Mouse (Mus musculus) midbrain, embryonic 12.5 days (tissue): ENCODE data around the gene Med13. TPM values are rescaled to one million over a fixed set of nuclear protein-coding genes. Genes with fewer than 3 reads are reported as not detected.
A peak's percentile ranks its signal among the peaks of the same experiment; 100 is the strongest.

Source experiments
- ATAC-seq: fragments of 200-750 bp; cut with Nextera tagmentation; 2 replicates; pipeline ENCODE4 v1.8.0; 2017; ENCODE audit warnings: low read depth, moderate TSS enrichment, moderate library complexity; ENCODE audit not compliant: low FRiP score
- H3K27ac ChIP-seq: fragments of 300-500 bp; sonication (generic); replicated peaks from 2 replicates; pipeline ENCODE4 v1.5.1; 2016; ENCODE audit warnings: mild to moderate bottlenecking
- H3K27me3 ChIP-seq: fragments of 300-500 bp; sonication (generic); 2 replicates; pipeline ENCODE4 v1.6.1; 2016; ENCODE audit warnings: mild to moderate bottlenecking
- H3K36me3 ChIP-seq: fragments of 300-500 bp; sonication (generic); 2 replicates; pipeline ENCODE4 v1.6.1; 2016
- H3K4me1 ChIP-seq: fragments of 300-500 bp; sonication (generic); 2 replicates; pipeline ENCODE4 v1.6.1; 2016
- H3K4me2 ChIP-seq: fragments of 300-500 bp; sonication (generic); replicated peaks from 2 replicates; pipeline ENCODE4 v1.6.1; 2016; ENCODE audit warnings: mild to moderate bottlenecking, moderate library complexity
- H3K4me3 ChIP-seq: fragments of 300-500 bp; sonication (generic); 2 replicates; pipeline ENCODE4 v1.5.1; 2016; ENCODE audit warnings: mild to moderate bottlenecking
- H3K9ac ChIP-seq: fragments of 300-500 bp; sonication (generic); replicated peaks from 2 replicates; pipeline ENCODE4 v1.6.1; 2016; ENCODE audit warnings: mild to moderate bottlenecking, moderate library complexity
- H3K9me3 ChIP-seq: fragments of 300-500 bp; sonication (generic); 2 replicates; pipeline ENCODE4 v1.6.1; 2016; ENCODE audit warnings: mild to moderate bottlenecking
- WGBS: fragments of 180-500 bp; shearing (Covaris S2); methylation state at CpG from one replicate; pipeline ENCODE4 v1.1.7; 2016; 5-methylcytosine and 5-hydroxymethylcytosine counted together
- polyA plus RNA-seq: library from polyadenylated mRNA; unstranded; fragments of >200 nt; fragmentation: Nextera tagmentation; extraction: Ambion mirVana; gene quantifications from 2 replicates; pipeline ENCODE4 v1.2.1, GENCODE M21; 2016

The Med13 gene
- polyA plus RNA-seq = 13.6 TPM in 2 replicates

GRCm38 (mm10) chr11:86356854-86357788 lies at the start of gene Med13:
Gene Med13 (minus strand): TSS chr11:86357602.
- 1% methylated on average over 64 of the region's 81 CpGs for WGBS
- peak within 1 kb of the TSS; percentile 83 for H3K4me2 ChIP-seq
- peaks cover 19% of the 10 kb centered on the region for H3K4me1 ChIP-seq

GRCm38 (mm10) chr11:86404590-86404989 lies 47.2 kb upstream of the Med13 start:
- ATAC-seq = no peak
- H3K9me3 ChIP-seq = no peaks in the 10 kb centered on the region
- no peaks in the 10 kb centered on the region for H3K27me3 ChIP-seq
- no peak overlapping the region for H3K9ac ChIP-seq
- no peak overlapping the region for H3K4me2 ChIP-seq
- H3K36me3 ChIP-seq = no peaks in the 10 kb centered on the region
- no peak overlapping the region for H3K27ac ChIP-seq
- peaks cover 6% of the 10 kb centered on the region; the same call in 1 of the 2 replicates for H3K4me1 ChIP-seq
- H3K4me3 ChIP-seq = no peak overlapping the region
- 82% methylated on average over 4 of the region's 4 CpGs for WGBS

More at GRCm38 (mm10) chr11:86356854-86357788, at the start of gene Med13:
- H3K4me3 ChIP-seq = peak within 1 kb of the TSS; percentile 93
- no peaks in the 10 kb centered on the region; the same call in 1 of the 2 replicates for H3K27me3 ChIP-seq
- peaks cover 13% of the 10 kb centered on the region; the same call in 1 of the 2 replicates for H3K36me3 ChIP-seq
- H3K9ac ChIP-seq = peak within 1 kb of the TSS; percentile 96
- ATAC-seq = peak; percentile 73
- H3K27ac ChIP-seq = peak within 1 kb of the TSS; percentile 98
- no peaks in the 10 kb centered on the region for H3K9me3 ChIP-seq

GRCm38 (mm10) chr11:86403845-86404244 lies 46.4 kb upstream of the Med13 start:
- no peaks in the 10 kb centered on the region for H3K27me3 ChIP-seq
- no peak for ATAC-seq
- H3K27ac ChIP-seq = no peak overlapping the region
- H3K9ac ChIP-seq = no peak overlapping the region
- 87% methylated on average over 2 of the region's 2 CpGs for WGBS
- H3K4me1 ChIP-seq = no peaks in the 10 kb centered on the region
- no peak overlapping the region for H3K4me2 ChIP-seq
- no peaks in the 10 kb centered on the region for H3K9me3 ChIP-seq
- H3K36me3 ChIP-seq = no peaks in the 10 kb centered on the region
- no peak overlapping the region for H3K4me3 ChIP-seq

GRCm38 (mm10) chr11:86399241-86400107 lies 42.1 kb upstream of the Med13 start:
- WGBS = 92% methylated on average over 9 of the region's 9 CpGs
- H3K4me3 ChIP-seq = no peak overlapping the region
- H3K36me3 ChIP-seq = no peaks in the 10 kb centered on the region
- H3K27me3 ChIP-seq = no peaks in the 10 kb centered on the region
- no peaks in the 10 kb centered on the region for H3K9me3 ChIP-seq
- H3K9ac ChIP-seq = no peak overlapping the region
- ATAC-seq = no peak
- peaks cover 9% of the 10 kb centered on the region for H3K4me1 ChIP-seq
- no peak overlapping the region for H3K4me2 ChIP-seq
- no peak overlapping the region for H3K27ac ChIP-seq

GRCm38 (mm10) chr11:86396950-86397594 lies 39.7 kb upstream of the Med13 start:
- H3K4me3 ChIP-seq = no peak overlapping the region
- H3K4me2 ChIP-seq = no peak overlapping the region
- no peak for ATAC-seq
- no peaks in the 10 kb centered on the region for H3K36me3 ChIP-seq
- peaks cover 9% of the 10 kb centered on the region for H3K4me1 ChIP-seq
- 86% methylated on average over 5 of the region's 5 CpGs for WGBS
- no peak overlapping the region for H3K9ac ChIP-seq
- no peaks in the 10 kb centered on the region for H3K27me3 ChIP-seq
- H3K27ac ChIP-seq = no peak overlapping the region
- no peaks in the 10 kb centered on the region for H3K9me3 ChIP-seq

- Histone ChIP-seq H3K4me2 (no peak overlapping the region), H3K4me1 (peaks cover 9% of the 10 kb centered on the region), H3K4me3 (no peak overlapping the region), H3K9ac (no peak overlapping the region), H3K27me3 (no peaks in the 10 kb centered on the region), H3K9me3 (no peaks in the 10 kb centered on the region), H3K27ac (no peak overlapping the region), H3K36me3 (no peaks in the 10 kb centered on the region)
- 51% methylated on average over 2 of the region's 2 CpGs for WGBS
- ATAC-seq = no peak
These were observed 39.1 kb upstream of the Med13 start for GRCm38 (mm10) chr11:86396518-86396917.

GRCm38 (mm10) chr11:86395513-86396125 lies 38.2 kb upstream of the Med13 start:
- H3K27ac ChIP-seq = no peak overlapping the region
- no peaks in the 10 kb centered on the region for H3K9me3 ChIP-seq
- H3K4me1 ChIP-seq = peaks cover 9% of the 10 kb centered on the region
- H3K27me3 ChIP-seq = no peaks in the 10 kb centered on the region
- ATAC-seq = no peak
- 9% methylated on average over 9 of the region's 9 CpGs for WGBS
- H3K36me3 ChIP-seq = no peaks in the 10 kb centered on the region
- H3K9ac ChIP-seq = no peak overlapping the region
- no peak overlapping the region for H3K4me2 ChIP-seq
- no peak overlapping the region for H3K4me3 ChIP-seq

GRCm38 (mm10) chr11:86395100-86395499 lies 37.7 kb upstream of the Med13 start:
- Histone ChIP-seq H3K4me2 (no peak overlapping the region), H3K36me3 (no peaks in the 10 kb centered on the region), H3K9ac (no peak overlapping the region), H3K9me3 (no peaks in the 10 kb centered on the region), H3K4me3 (no peak overlapping the region), H3K27ac (no peak overlapping the region), H3K27me3 (no peaks in the 10 kb centered on the region), H3K4me1 (peaks cover 9% of the 10 kb centered on the region)
- 88% methylated on average over 4 of the region's 4 CpGs for WGBS
- ATAC-seq = no peak

GRCm38 (mm10) chr11:86391687-86392086 lies 34.3 kb upstream of the Med13 start:
- Histone ChIP-seq H3K27ac (no peak overlapping the region), H3K9ac (no peak overlapping the region), H3K36me3 (no peaks in the 10 kb centered on the region), H3K4me3 (no peak overlapping the region), H3K4me2 (no peak overlapping the region), H3K9me3 (no peaks in the 10 kb centered on the region), H3K4me1 (peaks cover 14% of the 10 kb centered on the region), H3K27me3 (no peaks in the 10 kb centered on the region)
- ATAC-seq = no peak
- WGBS = 84% methylated on average over 7 of the region's 7 CpGs

- Histone ChIP-seq H3K4me3 (no peak overlapping the region), H3K9ac (no peak overlapping the region), H3K27ac (no peak overlapping the region), H3K27me3 (no peaks in the 10 kb centered on the region), H3K36me3 (no peaks in the 10 kb centered on the region), H3K4me1 (peaks cover 5% of the 10 kb centered on the region; the same call in 1 of the 2 replicates), H3K9me3 (no peaks in the 10 kb centered on the region), H3K4me2 (no peak overlapping the region)
- no peak for ATAC-seq
- 76% methylated on average over 1 of the region's 1 CpGs for WGBS
These were observed 32.9 kb upstream of the Med13 start for GRCm38 (mm10) chr11:86390308-86390707.

- WGBS = 84% methylated on average over 4 of the region's 4 CpGs
- H3K27ac ChIP-seq = no peak overlapping the region
- no peak for ATAC-seq
These were observed 32.1 kb upstream of the Med13 start for GRCm38 (mm10) chr11:86389506-86389905.

More at GRCm38 (mm10) chr11:86389506-86389905, 32.1 kb upstream of the Med13 start:
- Histone ChIP-seq H3K27me3 (no peaks in the 10 kb centered on the region), H3K9me3 (no peaks in the 10 kb centered on the region), H3K4me3 (no peak overlapping the region), H3K9ac (no peak overlapping the region), H3K4me2 (no peak overlapping the region), H3K36me3 (no peaks in the 10 kb centered on the region), H3K4me1 (peaks cover 5% of the 10 kb centered on the region; the same call in 1 of the 2 replicates)
